ENCODE assay signal across 17 mouse cellular contexts in genomic region chr17:12431707-12432106, GRCm38 (mm10). TPM values are rescaled to one million over a fixed set of nuclear protein-coding genes. Genes with fewer than 3 reads are reported as not detected.
DNase-seq lines count a peak whose midpoint lies in the region; ATAC-seq lines count a peak whose summit lies in the region.
"Had no signal": no experiment of that assay in that cellular context is flagged by ENCODE, and none has a peak within 500 bp of the region (broad histone marks: within the 10 kb centered on the region; RNA-seq: fewer than 3 reads in every experiment).

No protein-coding gene starts in this region.

- no peaks in the 10 kb centered on the region for H3K9me3 ChIP-seq in lung, embryonic 15.5 days
- no peaks in the 10 kb centered on the region for H3K9me3 ChIP-seq in embryonic facial prominence, embryonic 14.5 days (ENCODE audit: control insufficient read depth, low read length)
- H3K9me3 ChIP-seq: hindbrain, embryonic 12.5 days; megakaryocyte, embryonic 14.5 days; neural tube, embryonic 12.5 days had no signal

- no peak overlapping the region for H3K4me2 ChIP-seq in lung, embryonic 15.5 days
- H3K4me2 ChIP-seq in embryonic facial prominence, embryonic 14.5 days (ENCODE audit: low read depth, low read length): no peak overlapping the region
- H3K4me2 ChIP-seq: hindbrain, embryonic 12.5 days; liver, embryonic 11.5 days; neural tube, embryonic 12.5 days had no signal

- no peak overlapping the region for H3K27ac ChIP-seq in lung, embryonic 15.5 days
- no peak overlapping the region for H3K27ac ChIP-seq in embryonic facial prominence, embryonic 14.5 days (replicated peaks; ENCODE audit: low read depth, low read length)
- H3K27ac ChIP-seq: hindbrain, embryonic 12.5 days; neural tube, embryonic 12.5 days had no signal

- no peaks in the 10 kb centered on the region for H3K36me3 ChIP-seq in lung, embryonic 15.5 days
- no peaks in the 10 kb centered on the region for H3K36me3 ChIP-seq in embryonic facial prominence, embryonic 14.5 days (ENCODE audit: control insufficient read depth, insufficient read depth, low read length)
- H3K36me3 ChIP-seq: hindbrain, embryonic 12.5 days; neural tube, embryonic 12.5 days had no signal

- H3K27me3 ChIP-seq in lung, embryonic 15.5 days: no peaks in the 10 kb centered on the region
- H3K27me3 ChIP-seq in embryonic facial prominence, embryonic 14.5 days (replicated peaks; ENCODE audit: control insufficient read depth, insufficient read depth, low read length): no peaks in the 10 kb centered on the region
- H3K27me3 ChIP-seq: hindbrain, embryonic 12.5 days; megakaryocyte, embryonic 14.5 days; neural tube, embryonic 12.5 days had no signal

- H3K4me1 ChIP-seq in lung, embryonic 15.5 days: no peaks in the 10 kb centered on the region
- peaks cover 3% of the 10 kb centered on the region; the same call in 1 of the 2 replicates for H3K4me1 ChIP-seq in embryonic facial prominence, embryonic 14.5 days (ENCODE audit: control insufficient read depth, insufficient read depth, low read length)

- whole genome bisulfite sequencing in lung, embryonic 15.5 days: 21% methylated on average over 5 of the region's 5 CpGs
- WGBS in embryonic facial prominence, embryonic 14.5 days: 38% methylated on average over 5 of the region's 5 CpGs

- peak; percentile 35 to 61 for DNase-seq in frontal cortex, adult 2 months (ENCODE audit: extremely low spot score in 1 of 2, low spot score in 1 of 2)
- DNase-seq in frontal cortex, postnatal 10 days (ENCODE audit: low spot score in 2 of 2): no peak
- no peak for DNase-seq in lung, postnatal 36 days
- DNase-seq in embryonic facial prominence, embryonic 14.5 days (ENCODE audit: low spot score): peak; percentile 48
- peak; percentile 47 for DNase-seq in retina, embryonic 14.5 days (ENCODE audit: low spot score)
- no peak for DNase-seq in gastrocnemius, adult 8-10 months (ENCODE audit: low spot score in 2 of 2)
- no peak for DNase-seq in T-cell, adult 2 months (ENCODE audit: low spot score)
- DNase-seq: adrenal gland, postnatal 25 days; cerebellum, adult 8-10 months; kidney, postnatal 25 days had no signal

- H3K4me3 ChIP-seq in lung, embryonic 15.5 days: no peak overlapping the region
- no peak overlapping the region for H3K4me3 ChIP-seq in embryonic facial prominence, embryonic 14.5 days (ENCODE audit: low read depth, low read length)
- H3K4me3 ChIP-seq: hindbrain, embryonic 12.5 days; megakaryocyte, embryonic 14.5 days; neural tube, embryonic 12.5 days had no signal

- H3K9ac ChIP-seq in lung, embryonic 15.5 days: no peak overlapping the region
- H3K9ac ChIP-seq in embryonic facial prominence, embryonic 14.5 days (ENCODE audit: low read depth, low read length): no peak overlapping the region
- H3K9ac ChIP-seq: hindbrain, embryonic 12.5 days; neural tube, embryonic 12.5 days had no signal

- ATAC-seq in lung, embryonic 15.5 days (ENCODE audit: borderline replicate concordance, extremely low read depth, low FRiP score, low TSS enrichment): peak; percentile 52; the same call in 1 of the 2 replicates
- ATAC-seq in embryonic facial prominence, embryonic 14.5 days (ENCODE audit: low read depth): peak; percentile 50; the same call in 1 of the 2 replicates
- ATAC-seq: Patski had no signal

RNA-seq across cellular contexts. Expression of gene Plg, which starts 53.3 kb away (rescaled TPM):
- polyA plus RNA-seq in frontal cortex, adult 2 months (2012; rRNA removed): 0.11 and 0.24 TPM in 2 replicates
- polyA plus RNA-seq in lung, embryonic 15.5 days (2015; fragmentation: Nextera tagmentation; extraction: Ambion mirVana): 0.34 and 1.5 TPM in 2 replicates
- not detected in 2 replicates for polyA plus RNA-seq in embryonic facial prominence, embryonic 14.5 days (2014; fragmentation: Nextera tagmentation; extraction: Ambion mirVana)
- under 1 TPM in 1 of 4 experiments, not detected in 3; 0.56 TPM for total RNA-seq in gastrocnemius, adult 8-10 months (2022)
- total RNA-seq: adrenal gland, postnatal 25 days had no signal
- polyA plus RNA-seq: gonadal fat pad, adult 2 months; hindbrain, embryonic 12.5 days had no signal

Comparison
In these comparisons a context has a peak if more than half of its experiments do, and no peak if none do; other contexts are left out.
1. DNase-seq: peak in frontal cortex, adult 2 months (2 of 2), embryonic facial prominence, embryonic 14.5 days (single experiment) and retina, embryonic 14.5 days (single experiment); none in frontal cortex, postnatal 10 days (0 of 2), lung, postnatal 36 days (single experiment), gastrocnemius, adult 8-10 months (0 of 2) and T-cell, adult 2 months (single experiment).